Mouse (Mus musculus): ENCODE measurements around the gene Nfia. TPM values are rescaled to one million over a fixed set of nuclear protein-coding genes. Genes with fewer than 3 reads are reported as not detected.
A peak's percentile ranks its signal among the peaks of the same experiment; 100 is the strongest.

The Nfia gene
- total RNA-seq, 2 experiments from 2014 or later = 113 to 115 TPM

DNA sequence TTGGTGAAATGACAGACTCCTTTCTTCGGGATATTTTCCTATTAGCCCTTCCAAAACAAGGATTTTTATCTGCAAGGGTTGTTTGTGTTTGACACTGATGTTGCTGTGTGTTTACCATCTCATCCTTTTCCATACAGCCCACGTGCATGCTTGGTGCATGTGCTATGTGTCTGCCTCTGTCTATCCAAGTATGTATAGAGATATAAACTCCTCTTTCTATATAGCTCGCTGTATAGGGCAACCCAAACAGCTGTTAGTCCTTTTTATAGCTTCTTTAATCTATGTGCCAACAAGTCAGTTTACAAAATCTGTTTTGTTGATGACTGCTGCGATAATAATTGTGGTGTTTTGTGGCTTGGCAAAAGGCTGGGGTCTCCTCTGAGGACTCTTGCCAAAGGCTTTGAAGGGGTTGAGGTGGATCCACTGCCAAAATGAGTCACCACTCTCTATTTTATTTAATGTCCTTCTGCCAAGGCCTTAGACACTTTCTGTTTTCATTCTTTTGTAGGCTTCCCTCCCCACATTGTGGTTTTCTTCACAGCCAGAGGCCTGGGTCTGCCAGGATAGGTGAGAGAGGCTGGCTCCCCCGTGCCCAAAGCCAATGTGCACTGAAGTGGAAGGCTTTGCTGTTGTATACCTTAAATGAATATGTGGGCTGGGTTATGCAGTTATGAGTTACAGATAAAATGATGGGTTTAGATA lies 154.2 kb downstream of the Nfia start:
- no peak for DNase-seq (ENCODE audit: low spot score in 2 of 2)
- Histone ChIP-seq H3K4me3 (no peak overlapping the region), H3K27ac (peak overlapping the region; percentile 66)
- no peak for TF ChIP-seq CTCF (conservative IDR thresholded peaks at IDR 0.05)

DNA sequence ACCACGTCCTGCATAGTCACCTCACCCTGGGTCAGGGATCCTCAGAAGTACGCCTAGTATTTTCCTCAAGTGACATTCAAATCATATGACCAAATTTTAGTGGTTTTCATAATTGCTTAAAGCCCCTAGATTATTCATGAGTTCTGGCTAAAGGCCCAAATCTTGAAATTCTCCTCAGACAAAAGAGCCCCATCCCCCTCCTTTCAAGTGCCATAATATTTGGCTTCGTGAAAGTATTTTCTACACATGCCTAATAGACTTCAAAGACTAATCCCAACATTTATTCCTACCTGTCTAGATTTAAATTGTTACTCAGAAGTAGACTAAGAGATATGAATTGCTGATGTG lies 154.7 kb downstream of the Nfia start:
- no peak overlapping the region for H3K4me3 ChIP-seq
- TF ChIP-seq CTCF (conservative IDR thresholded peaks at IDR 0.05) = no peak
- DNase-seq (ENCODE audit: low spot score in 2 of 2) = no peak
- peak overlapping the region; percentile 66 for H3K27ac ChIP-seq

DNA sequence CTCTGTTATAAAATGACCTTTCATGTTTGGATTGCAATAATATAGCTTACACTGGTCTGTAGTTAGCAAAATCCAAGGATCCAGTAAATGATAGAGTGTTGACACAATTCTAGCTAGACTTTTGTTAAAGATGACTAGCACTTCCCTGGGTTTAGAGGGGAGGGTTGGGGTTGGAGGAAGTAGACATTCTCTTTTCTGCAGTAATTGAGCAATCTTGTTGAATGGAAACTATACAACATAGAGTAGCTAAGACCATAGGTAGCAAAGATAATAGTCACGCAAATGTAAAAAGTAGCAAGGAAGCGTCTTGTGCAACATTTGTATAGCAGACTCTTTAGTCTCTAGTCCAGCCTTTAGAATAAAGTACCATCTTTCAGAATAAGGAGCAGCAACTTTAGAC lies 163.8 kb downstream of the Nfia start:
- no peak for TF ChIP-seq CTCF (conservative IDR thresholded peaks at IDR 0.05)
- Histone ChIP-seq H3K4me3 (no peak overlapping the region), H3K27ac (peak overlapping the region; percentile 74)
- no peak for DNase-seq (ENCODE audit: low spot score in 2 of 2)

DNA sequence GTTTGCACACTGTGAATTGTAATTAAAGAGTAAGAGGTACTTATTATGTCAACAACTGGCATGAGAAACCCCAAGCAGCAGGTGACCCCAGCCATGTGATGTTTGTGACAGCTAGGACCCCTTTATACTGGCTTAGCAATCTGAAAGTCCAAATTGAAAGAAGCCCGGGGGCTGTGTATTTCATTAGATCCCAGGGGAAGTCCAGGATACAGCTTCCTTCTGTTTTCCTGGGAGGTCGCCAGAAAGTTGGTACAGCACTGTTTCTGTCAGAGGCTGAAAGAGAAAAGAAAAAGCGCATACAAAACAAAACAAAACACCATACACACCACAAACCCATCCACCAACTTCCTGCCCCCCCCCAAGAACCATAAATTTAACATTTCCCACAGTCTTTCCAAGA lies 164.4 kb downstream of the Nfia start:
- no peak for TF ChIP-seq CTCF (conservative IDR thresholded peaks at IDR 0.05)
- no peak for DNase-seq (ENCODE audit: low spot score in 2 of 2)
- H3K4me3 ChIP-seq = peak overlapping the region; percentile 1; the same call in 1 of the 2 replicates
- peak overlapping the region; percentile 74 for H3K27ac ChIP-seq

DNA sequence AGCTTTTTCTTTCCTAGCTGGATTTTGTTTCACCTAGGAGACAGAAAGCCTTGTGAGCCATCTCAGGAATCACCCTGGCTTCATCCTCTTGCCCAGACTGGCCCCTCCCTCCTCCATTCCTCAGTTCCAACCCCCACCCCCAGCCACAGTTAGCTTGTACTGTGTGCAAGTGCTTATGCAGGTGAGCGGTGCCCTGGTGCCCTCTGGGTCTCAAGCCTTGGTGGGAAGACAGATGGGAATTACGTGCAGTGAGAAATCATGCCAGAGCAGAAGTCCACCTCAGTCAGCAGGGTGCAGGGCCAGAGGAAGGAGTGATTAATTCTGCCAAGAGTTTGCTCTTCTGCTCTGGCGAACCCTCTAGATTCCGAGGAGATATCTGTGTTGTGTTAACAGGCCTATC lies 167.0 kb downstream of the Nfia start:
- Histone ChIP-seq H3K4me3 (no peak overlapping the region), H3K27ac (0 out of 2 replicates have a peak overlapping the region, but pooled peaks have one; percentile 36)
- DNase-seq (ENCODE audit: low spot score in 2 of 2) = no peak
- no peak for TF ChIP-seq CTCF (conservative IDR thresholded peaks at IDR 0.05)

DNA sequence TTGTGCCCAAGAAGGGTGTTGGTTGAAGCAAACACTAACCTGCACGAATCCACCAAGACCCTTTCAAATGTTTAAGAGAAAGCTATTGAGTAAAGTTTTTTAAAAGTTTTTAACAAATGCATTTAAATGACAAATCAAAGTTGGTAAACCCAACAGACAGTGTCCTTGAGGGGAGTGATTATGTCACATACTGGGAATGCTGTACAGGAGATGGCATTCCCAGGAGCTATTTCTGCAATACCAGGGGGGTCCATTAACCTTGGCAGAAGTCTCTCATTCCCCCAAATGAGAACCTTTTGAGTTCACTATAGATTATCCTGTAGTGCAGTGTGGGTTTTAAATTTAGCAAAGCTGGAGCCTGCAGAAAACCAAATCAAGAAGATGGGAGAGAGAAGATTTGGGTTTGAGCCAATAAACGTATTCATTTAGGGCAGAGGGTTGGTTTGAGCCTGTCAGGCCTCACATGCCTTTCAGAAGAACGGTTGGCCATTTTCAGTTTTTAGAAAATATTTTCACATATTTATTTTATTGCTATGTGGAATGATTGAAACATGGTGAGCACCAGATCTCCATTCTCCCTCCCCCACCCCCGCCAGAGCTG lies 167.5 kb downstream of the Nfia start:
- no peak overlapping the region for H3K4me3 ChIP-seq
- no peak for DNase-seq (ENCODE audit: low spot score in 2 of 2)
- no peak for TF ChIP-seq CTCF (conservative IDR thresholded peaks at IDR 0.05)
- 0 out of 2 replicates have a peak overlapping the region, but pooled peaks have one; percentile 36 for H3K27ac ChIP-seq

DNA sequence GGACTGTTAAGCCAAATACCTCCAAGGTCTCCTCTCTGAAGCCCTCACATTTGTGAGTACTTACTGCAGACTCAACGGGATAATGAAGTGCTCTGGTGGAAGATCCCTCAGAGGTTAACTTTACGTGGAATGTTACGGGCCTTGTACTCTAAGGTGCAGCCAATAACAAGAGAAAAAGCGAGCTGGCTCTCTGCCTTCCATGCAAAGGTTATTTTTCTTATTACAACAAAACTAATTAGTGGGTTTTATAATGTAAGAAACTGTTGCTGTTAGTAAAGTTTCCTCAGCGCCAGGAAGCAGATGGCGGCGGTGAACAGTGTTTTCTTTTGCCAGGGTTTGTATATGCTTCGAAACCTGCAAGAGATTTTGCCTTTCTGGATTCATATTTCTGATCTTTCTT lies 169.1 kb downstream of the Nfia start:
- TF ChIP-seq CTCF (conservative IDR thresholded peaks at IDR 0.05) = no peak
- DNase-seq (ENCODE audit: low spot score in 2 of 2) = no peak
- no peak overlapping the region for H3K4me3 ChIP-seq
- peak overlapping the region; percentile 60 for H3K27ac ChIP-seq

DNA sequence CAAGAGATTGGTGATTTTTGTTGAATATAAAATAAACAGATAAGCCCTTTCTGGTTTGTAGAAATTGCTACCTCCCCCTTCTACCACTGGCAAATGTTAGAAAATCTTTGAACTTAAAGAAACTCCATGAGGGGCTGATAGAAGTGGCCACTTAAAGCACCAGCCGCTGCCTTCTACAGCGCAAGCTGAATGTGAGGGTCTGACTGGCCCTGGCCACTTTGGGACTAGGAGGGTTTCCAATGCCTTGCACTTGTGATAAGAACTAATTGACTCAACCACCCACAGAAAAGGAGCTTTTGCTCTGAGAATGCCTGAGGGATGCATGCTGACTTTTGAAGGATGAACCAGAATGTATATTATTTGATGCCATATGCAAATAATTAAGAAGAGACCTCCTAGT lies 171.8 kb downstream of the Nfia start:
- no peak for TF ChIP-seq CTCF (conservative IDR thresholded peaks at IDR 0.05)
- Histone ChIP-seq H3K4me3 (no peak overlapping the region), H3K27ac (no peak overlapping the region)
- DNase-seq (ENCODE audit: low spot score in 2 of 2) = no peak

DNA sequence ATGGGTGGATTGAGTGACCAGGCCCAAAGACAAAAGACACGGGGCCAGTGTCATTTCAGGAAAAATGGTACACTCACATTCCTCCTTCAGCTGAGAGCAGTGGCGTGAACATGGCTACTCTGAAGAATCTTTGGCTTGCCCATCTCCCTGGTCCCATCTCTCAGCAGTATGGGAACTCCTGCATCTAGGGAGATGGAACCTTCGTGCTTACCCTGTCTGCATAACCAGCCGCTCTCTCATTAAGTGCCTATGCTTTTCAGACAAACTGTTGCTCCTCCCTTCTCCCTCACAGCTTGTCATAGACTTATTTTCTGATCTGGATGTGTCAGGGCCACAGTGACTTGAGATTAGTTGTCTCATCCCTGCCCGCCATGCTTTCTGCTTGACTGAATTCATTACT lies 174.9 kb downstream of the Nfia start:
- Histone ChIP-seq H3K4me3 (no peak overlapping the region), H3K27ac (peak overlapping the region; percentile 11)
- no peak for TF ChIP-seq CTCF (conservative IDR thresholded peaks at IDR 0.05)
- no peak for DNase-seq (ENCODE audit: low spot score in 2 of 2)

DNA sequence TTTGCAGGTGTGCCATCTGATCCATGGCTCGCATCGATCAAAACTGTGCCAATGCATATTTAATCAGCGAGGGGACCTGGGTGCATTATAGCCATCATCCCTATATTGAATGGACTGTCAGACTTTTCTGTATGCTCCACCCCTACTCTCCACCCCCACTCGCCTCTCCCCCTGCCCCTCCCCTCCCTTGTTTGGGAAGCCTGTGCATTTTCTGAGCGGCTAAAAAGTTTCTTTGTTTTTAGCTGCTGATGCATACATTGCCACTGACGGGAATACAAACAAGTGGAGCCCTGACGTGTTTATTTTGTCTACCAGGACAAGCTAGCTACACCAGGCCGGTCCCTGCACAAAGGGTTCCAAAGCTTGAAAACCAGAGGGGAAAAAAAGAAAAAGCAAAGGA lies 175.7 kb downstream of the Nfia start:
- peak overlapping the region; percentile 66 for H3K27ac ChIP-seq
- no peak for DNase-seq (ENCODE audit: low spot score in 2 of 2)
- TF ChIP-seq CTCF (conservative IDR thresholded peaks at IDR 0.05) = no peak
- H3K4me3 ChIP-seq = no peak overlapping the region

DNA sequence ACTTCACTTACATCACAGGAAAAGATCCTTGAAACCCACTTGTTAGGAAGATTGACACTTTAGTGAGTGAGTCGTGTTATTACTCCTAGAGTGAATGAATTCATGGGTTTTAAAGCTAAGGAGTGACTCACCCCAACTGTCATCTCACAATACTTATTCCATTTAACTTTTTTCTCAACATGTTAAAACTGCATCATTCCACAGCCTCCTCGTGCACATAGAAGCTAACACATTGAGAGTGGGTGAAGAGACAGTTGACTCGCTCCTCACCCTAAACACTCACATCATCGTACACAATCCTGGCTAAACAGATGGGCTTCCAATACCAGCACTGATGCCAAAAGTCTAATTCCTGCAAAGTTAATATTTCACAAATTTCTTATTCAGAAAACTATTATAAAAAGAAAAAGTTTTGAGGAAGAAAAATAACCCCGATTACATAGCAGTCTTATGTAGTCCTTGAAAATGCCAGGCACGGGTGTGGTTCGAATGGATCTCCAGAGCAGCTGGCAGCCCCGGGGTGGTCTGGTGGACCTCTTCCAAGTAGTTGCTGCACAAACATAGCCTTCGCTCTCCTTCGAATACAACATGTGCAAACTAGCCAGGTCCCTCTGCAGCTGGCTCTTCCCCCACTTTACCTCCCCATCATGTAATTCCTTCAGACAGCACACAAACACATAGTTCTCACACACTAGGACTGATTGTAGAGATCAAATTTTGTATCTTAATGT lies 178.0 kb downstream of the Nfia start:
- no peak for TF ChIP-seq CTCF (conservative IDR thresholded peaks at IDR 0.05)
- Histone ChIP-seq H3K27ac (peak overlapping the region; percentile 41; the same call in 1 of the 2 replicates), H3K4me3 (no peak overlapping the region)
- DNase-seq (ENCODE audit: low spot score in 2 of 2) = peak in 1 of 2 experiments; percentile 63

DNA sequence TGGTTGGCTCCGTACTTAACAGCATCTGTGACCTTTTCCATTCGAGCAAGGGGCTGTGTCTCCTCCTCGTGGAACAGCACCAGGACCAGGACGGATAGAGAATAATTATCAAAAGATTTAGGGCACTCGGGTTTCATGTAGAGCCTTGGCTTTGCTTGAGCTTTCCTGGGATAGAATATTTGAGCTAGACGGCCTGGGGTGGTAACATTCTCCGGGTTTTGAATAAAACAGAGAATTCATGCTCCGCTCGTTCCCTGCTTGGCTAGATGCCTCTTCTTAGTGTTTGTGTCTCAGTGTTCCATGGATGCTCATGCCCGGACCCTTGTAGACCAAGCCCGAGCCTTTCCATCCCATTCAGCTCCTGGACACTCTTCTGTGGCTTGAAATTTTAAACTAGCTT lies 181.4 kb downstream of the Nfia start:
- Histone ChIP-seq H3K4me3 (peak overlapping the region; percentile 17), H3K27ac (peak overlapping the region; percentile 60)
- no peak for TF ChIP-seq CTCF (conservative IDR thresholded peaks at IDR 0.05)
- DNase-seq (ENCODE audit: low spot score in 2 of 2) = no peak

DNA sequence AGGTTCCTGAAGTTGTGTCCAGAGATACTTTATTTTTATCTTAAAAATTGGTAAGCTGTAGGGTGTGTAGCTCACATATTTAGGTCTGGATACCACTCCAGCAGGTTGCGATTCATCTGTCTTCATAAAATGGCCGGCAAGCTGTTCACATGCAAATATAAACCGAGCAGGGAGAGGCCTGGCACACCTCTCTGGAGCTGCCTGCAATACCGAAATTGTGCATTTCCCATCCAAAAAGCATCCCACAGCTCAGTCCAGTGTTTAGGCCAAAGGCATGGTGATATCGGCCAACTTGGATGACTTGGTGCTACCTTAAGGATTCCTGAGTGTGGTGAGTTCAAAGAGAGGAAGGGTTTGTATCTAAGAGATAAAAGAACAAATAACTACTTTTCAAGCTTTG lies 185.6 kb downstream of the Nfia start:
- no peak for DNase-seq (ENCODE audit: low spot score in 2 of 2)
- Histone ChIP-seq H3K4me3 (no peak overlapping the region), H3K27ac (peak overlapping the region; percentile 14; the same call in 1 of the 2 replicates)
- no peak for TF ChIP-seq CTCF (conservative IDR thresholded peaks at IDR 0.05)
